Mouse (Mus musculus) midbrain, embryonic 16.5 days (tissue): ENCODE results near the gene Pfdn2. TPM values are rescaled to one million over a fixed set of nuclear protein-coding genes. Genes with fewer than 3 reads are reported as not detected.

Experiments
- ATAC-seq: fragments of 200-750 bp; cut with Nextera tagmentation; 2 replicates; pipeline ENCODE4 v1.8.0; 2017; ENCODE audit warnings: moderate TSS enrichment
- H3K27ac ChIP-seq: fragments of 300-500 bp; sonication (generic); 2 replicates; pipeline ENCODE4 v1.5.1; 2014; ENCODE audit warnings: mild to moderate bottlenecking, low read length, mixed read lengths
- H3K27me3 ChIP-seq: fragments of 300-500 bp; sonication (generic); 2 replicates; pipeline ENCODE4 v1.6.1; 2014; ENCODE audit warnings: low read depth, low read length, mixed read lengths; ENCODE audit not compliant: control insufficient read depth, insufficient read depth
- H3K36me3 ChIP-seq: fragments of 300-500 bp; sonication (generic); 2 replicates; pipeline ENCODE4 v1.6.1; 2014; ENCODE audit warnings: mild to moderate bottlenecking, low read length, moderate library complexity, mixed read lengths; ENCODE audit not compliant: control insufficient read depth, insufficient read depth
- H3K4me1 ChIP-seq: fragments of 300-500 bp; sonication (generic); 2 replicates; pipeline ENCODE4 v1.6.1; 2014; ENCODE audit warnings: mild to moderate bottlenecking, low read length, mixed read lengths; ENCODE audit not compliant: control insufficient read depth, insufficient read depth
- H3K4me2 ChIP-seq: fragments of 300-500 bp; sonication (generic); 2 replicates; pipeline ENCODE4 v1.6.1; 2014; ENCODE audit warnings: mild to moderate bottlenecking, low read length, mixed read lengths
- H3K4me3 ChIP-seq: fragments of 300-500 bp; sonication (generic); 2 replicates; pipeline ENCODE4 v1.5.1; 2014; ENCODE audit warnings: low read depth, mild to moderate bottlenecking, low read length, moderate library complexity, mixed read lengths
- H3K9ac ChIP-seq: fragments of 300-500 bp; sonication (generic); 2 replicates; pipeline ENCODE4 v1.6.1; 2014; ENCODE audit warnings: low read depth, low read length, mixed read lengths
- H3K9me3 ChIP-seq: fragments of 300-500 bp; sonication (generic); replicated peaks from 2 replicates; pipeline ENCODE4 v1.6.1; 2014; ENCODE audit warnings: mild to moderate bottlenecking, low read length, mixed read lengths; ENCODE audit not compliant: control insufficient read depth, poor library complexity, severe bottlenecking
- WGBS: fragments of 180-500 bp; shearing (Covaris S2); extraction: QIAGEN DNeasy Blood & Tissue Kit; methylation state at CpG from one replicate; pipeline ENCODE4 v1.1.7; 2014; 5-methylcytosine and 5-hydroxymethylcytosine counted together
- polyA plus RNA-seq: library from polyadenylated mRNA; unstranded; fragments of >200 nt; fragmentation: Nextera tagmentation; extraction: Ambion mirVana; gene quantifications from 2 replicates; pipeline ENCODE4 v1.2.1, GENCODE M21; 2015

Gene Pfdn2
- polyA plus RNA-seq, 1 experiment from 2014 or later, result 146 TPM

- H3K9me3 ChIP-seq, result peaks cover 5% of the 10 kb centered on the region
- H3K4me1 ChIP-seq, result peaks cover 32% of the 10 kb centered on the region
- peaks cover 9% of the 10 kb centered on the region for H3K36me3 ChIP-seq
- ATAC-seq, result peak; percentile 3; the same call in 1 of the 2 replicates
- H3K27ac ChIP-seq, result peak overlapping the region; percentile 72
- peak overlapping the region; percentile 84 for H3K9ac ChIP-seq
- no peaks in the 10 kb centered on the region for H3K27me3 ChIP-seq
- peak overlapping the region; percentile 75 for H3K4me2 ChIP-seq
- H3K4me3 ChIP-seq, result peak overlapping the region; percentile 84
- 2% methylated on average over 14 of the region's 14 CpGs for WGBS
These were observed 603 bp downstream of the Pfdn2 start for GRCm38 (mm10) chr1:171346095-171346450.

GRCm38 (mm10) chr1:171348665-171349064 lies 3.2 kb downstream of the Pfdn2 start:
- Histone ChIP-seq H3K36me3 (no peaks in the 10 kb centered on the region), H3K27ac (no peak overlapping the region), H3K4me3 (no peak overlapping the region), H3K27me3 (no peaks in the 10 kb centered on the region), H3K9ac (no peak overlapping the region), H3K9me3 (peaks cover 5% of the 10 kb centered on the region), H3K4me2 (no peak overlapping the region), H3K4me1 (peaks cover 32% of the 10 kb centered on the region)
- WGBS, result 88% methylated on average over 3 of the region's 3 CpGs
- ATAC-seq, result no peak

GRCm38 (mm10) chr1:171349210-171349609 lies 3.7 kb downstream of the Pfdn2 start:
- Histone ChIP-seq H3K4me1 (peaks cover 27% of the 10 kb centered on the region), H3K36me3 (no peaks in the 10 kb centered on the region), H3K4me3 (no peak overlapping the region), H3K27ac (no peak overlapping the region), H3K27me3 (no peaks in the 10 kb centered on the region), H3K9me3 (peaks cover 5% of the 10 kb centered on the region), H3K9ac (no peak overlapping the region), H3K4me2 (no peak overlapping the region)
- no peak for ATAC-seq
- 96% methylated on average over 2 of the region's 2 CpGs for WGBS

- H3K27me3 ChIP-seq, result no peaks in the 10 kb centered on the region
- H3K9ac ChIP-seq, result no peak overlapping the region
- peaks cover 8% of the 10 kb centered on the region for H3K4me1 ChIP-seq
- no peak overlapping the region for H3K4me3 ChIP-seq
- H3K9me3 ChIP-seq, result peaks cover 4% of the 10 kb centered on the region; the same call in 1 of the 2 replicates
- no peak overlapping the region for H3K4me2 ChIP-seq
- ATAC-seq, result no peak
- H3K27ac ChIP-seq, result no peak overlapping the region
- peaks cover 7% of the 10 kb centered on the region for H3K36me3 ChIP-seq
- 85% methylated on average over 5 of the region's 5 CpGs for WGBS
These were observed 10.4 kb downstream of the Pfdn2 start for GRCm38 (mm10) chr1:171355812-171356340.

- peaks cover 12% of the 10 kb centered on the region for H3K4me1 ChIP-seq
These were observed 11.3 kb downstream of the Pfdn2 start for GRCm38 (mm10) chr1:171356814-171357213.

GRCm38 (mm10) chr1:171358421-171358820 lies 13.0 kb downstream of the Pfdn2 start:
- H3K27ac ChIP-seq, result no peak overlapping the region
- H3K36me3 ChIP-seq, result peaks cover 7% of the 10 kb centered on the region
- no peaks in the 10 kb centered on the region for H3K27me3 ChIP-seq
- H3K4me1 ChIP-seq, result peaks cover 13% of the 10 kb centered on the region
- ATAC-seq, result no peak
- peaks cover 4% of the 10 kb centered on the region; the same call in 1 of the 2 replicates for H3K9me3 ChIP-seq
- 75% methylated on average over 4 of the region's 4 CpGs for WGBS
- H3K4me2 ChIP-seq, result no peak overlapping the region
- H3K9ac ChIP-seq, result no peak overlapping the region
- no peak overlapping the region for H3K4me3 ChIP-seq

More at GRCm38 (mm10) chr1:171356814-171357213, 11.3 kb downstream of the Pfdn2 start:
- no peak overlapping the region for H3K9ac ChIP-seq
- no peaks in the 10 kb centered on the region for H3K27me3 ChIP-seq
- no peak for ATAC-seq
- no peak overlapping the region for H3K4me3 ChIP-seq
- no peak overlapping the region for H3K4me2 ChIP-seq
- no peak overlapping the region for H3K27ac ChIP-seq
- H3K36me3 ChIP-seq, result peaks cover 7% of the 10 kb centered on the region
- WGBS, result 94% methylated on average over 2 of the region's 2 CpGs
- peaks cover 4% of the 10 kb centered on the region; the same call in 1 of the 2 replicates for H3K9me3 ChIP-seq

- H3K4me3 ChIP-seq, result peak overlapping the region; percentile 48
- H3K27ac ChIP-seq, result peak overlapping the region; percentile 89
- no peak; the same call in 1 of the 2 replicates for ATAC-seq
- H3K4me1 ChIP-seq, result peaks cover 13% of the 10 kb centered on the region
- peaks cover 7% of the 10 kb centered on the region for H3K36me3 ChIP-seq
- peak overlapping the region; percentile 78 for H3K4me2 ChIP-seq
- H3K9me3 ChIP-seq, result peaks cover 4% of the 10 kb centered on the region; the same call in 1 of the 2 replicates
- no peaks in the 10 kb centered on the region for H3K27me3 ChIP-seq
- 2% methylated on average over 26 of the region's 26 CpGs for WGBS
- H3K9ac ChIP-seq, result peak overlapping the region; percentile 76
These were observed 14.8 kb downstream of the Pfdn2 start for GRCm38 (mm10) chr1:171360253-171360652.

GRCm38 (mm10) chr1:171360656-171361055 lies 15.2 kb downstream of the Pfdn2 start, which contains the start of gene Klhdc9:
Gene Klhdc9 (minus strand): TSS chr1:171360798.
- H3K4me1 ChIP-seq, result peaks cover 13% of the 10 kb centered on the region
- WGBS, result under 1% methylated on average over 21 of the region's 21 CpGs
- peaks cover 4% of the 10 kb centered on the region; the same call in 1 of the 2 replicates for H3K9me3 ChIP-seq
- H3K9ac ChIP-seq, result peak within 1 kb of the TSS; percentile 76
- ATAC-seq, result peak; percentile 97
- H3K27me3 ChIP-seq, result no peaks in the 10 kb centered on the region
- peak within 1 kb of the TSS; percentile 78 for H3K4me2 ChIP-seq
- peak within 1 kb of the TSS; percentile 89 for H3K27ac ChIP-seq
- H3K36me3 ChIP-seq, result peaks cover 7% of the 10 kb centered on the region
- peak within 1 kb of the TSS; percentile 48 for H3K4me3 ChIP-seq
